Mouse (Mus musculus): ENCODE data around the gene Fmo3.

GRCm38 (mm10) chr1:162912085-162912484 lies 72.2 kb downstream of the Fmo3 start:
- TF ChIP-seq POLR2A (IDR thresholded peaks at IDR 0.05; ENCODE audit: borderline replicate concordance, insufficient read depth, low read length): no peak
- TF ChIP-seq CTCF (IDR thresholded peaks at IDR 0.05; ENCODE audit: borderline replicate concordance, insufficient read depth, low read depth, low read length): no peak

Data from cerebellum, adult 2 months (tissue).